Mouse (Mus musculus): Measurements from ENCODE around the gene Gm18596. TPM values are rescaled to one million over a fixed set of nuclear protein-coding genes. Genes with fewer than 3 reads are reported as not detected.
"Not testable (repeated sequence)": the region's sequence is repeated elsewhere in the genome, so short reads cannot be mapped to it uniquely, and the experiment has no call there.

The Gm18596 gene
- total RNA-seq (2022) = not detected

GRCm38 (mm10) chr10:77741924-77742688 lies at the start of gene Gm18596:
TSS of gene Gm18596 (minus strand) at chr10:77742638.
- not testable (repeated sequence) for DNase-seq (ENCODE audit: low spot score)

- DNase-seq (ENCODE audit: low spot score) = no peak
Observed at GRCm38 (mm10) chr10:77788621-77789020, 46.2 kb upstream of the Gm18596 start.

- DNase-seq (ENCODE audit: low spot score) = not testable (repeated sequence)
Observed at GRCm38 (mm10) chr10:77787876-77788275, 45.4 kb upstream of the Gm18596 start, which contains the start of gene Gm7137. TSS of gene Gm7137 (minus strand) at chr10:77788200.

GRCm38 (mm10) chr10:77783396-77783795 lies 41.0 kb upstream of the Gm18596 start:
- DNase-seq (ENCODE audit: low spot score) = not testable (repeated sequence)

GRCm38 (mm10) chr10:77782442-77782841 lies 40.0 kb upstream of the Gm18596 start, which contains the start of gene Gm3250:
TSS of gene Gm3250 (minus strand) at chr10:77782542.
- not testable (repeated sequence) for DNase-seq (ENCODE audit: low spot score)

GRCm38 (mm10) chr10:77776844-77777243 lies 34.4 kb upstream of the Gm18596 start, which contains the start of gene Gm7138:
TSS of gene Gm7138 (minus strand) at chr10:77776944.
- DNase-seq (ENCODE audit: low spot score) = not testable (repeated sequence)

- DNase-seq (ENCODE audit: low spot score) = not testable (repeated sequence)
Observed at GRCm38 (mm10) chr10:77772142-77772541, 29.7 kb upstream of the Gm18596 start.

GRCm38 (mm10) chr10:77771225-77771624 lies 28.8 kb upstream of the Gm18596 start, which contains the start of gene Gm3238:
TSS of gene Gm3238 (minus strand) at chr10:77771325.
- not testable (repeated sequence) for DNase-seq (ENCODE audit: low spot score)

GRCm38 (mm10) chr10:77769727-77770126 lies 27.3 kb upstream of the Gm18596 start:
- DNase-seq (ENCODE audit: low spot score) = no peak

- not testable (repeated sequence) for DNase-seq (ENCODE audit: low spot score)
Observed at GRCm38 (mm10) chr10:77759582-77759981, 17.1 kb upstream of the Gm18596 start, which contains the start of gene Gm3233. TSS of gene Gm3233 (minus strand) at chr10:77759682.

GRCm38 (mm10) chr10:77753448-77753847 lies 11.0 kb upstream of the Gm18596 start:
- no peak for DNase-seq (ENCODE audit: low spot score)

- DNase-seq (ENCODE audit: low spot score) = not testable (repeated sequence)
Observed at GRCm38 (mm10) chr10:77752312-77752711, 9.9 kb upstream of the Gm18596 start.

GRCm38 (mm10) chr10:77751254-77751653 lies 8.8 kb upstream of the Gm18596 start, which contains the start of gene Gm9736:
TSS of gene Gm9736 (minus strand) at chr10:77751354.
- not testable (repeated sequence) for DNase-seq (ENCODE audit: low spot score)

GRCm38 (mm10) chr10:77750686-77751085 lies 8.2 kb upstream of the Gm18596 start:
- not testable (repeated sequence) for DNase-seq (ENCODE audit: low spot score)

GRCm38 (mm10) chr10:77738929-77739328 lies 3.5 kb downstream of the Gm18596 start:
- no peak for DNase-seq (ENCODE audit: low spot score)

GRCm38 (mm10) chr10:77735928-77736327 lies 6.5 kb downstream of the Gm18596 start:
- no peak for DNase-seq (ENCODE audit: low spot score)

GRCm38 (mm10) chr10:77729241-77729640 lies 13.2 kb downstream of the Gm18596 start:
- DNase-seq (ENCODE audit: low spot score) = no peak

GRCm38 (mm10) chr10:77728280-77728679 lies 14.2 kb downstream of the Gm18596 start:
- no peak for DNase-seq (ENCODE audit: low spot score)

- no peak for DNase-seq (ENCODE audit: low spot score)
Observed at GRCm38 (mm10) chr10:77726186-77726585, 16.3 kb downstream of the Gm18596 start, which contains the start of gene Gm10100. TSS of gene Gm10100 (plus strand) at chr10:77726486.

GRCm38 (mm10) chr10:77724855-77725254 lies 17.6 kb downstream of the Gm18596 start:
- DNase-seq (ENCODE audit: low spot score) = no peak

- not testable (repeated sequence) for DNase-seq (ENCODE audit: low spot score)
Observed at GRCm38 (mm10) chr10:77720299-77720698, 22.1 kb downstream of the Gm18596 start, which contains the start of gene Krtap12-1. TSS of gene Krtap12-1 (plus strand) at chr10:77720599.

GRCm38 (mm10) chr10:77715507-77715906 lies 26.9 kb downstream of the Gm18596 start, which contains the start of gene Gm10142:
TSS of gene Gm10142 (plus strand) at chr10:77715807.
- DNase-seq (ENCODE audit: low spot score) = no peak
